Mouse (Mus musculus) thymus, adult 2 months (tissue): ENCODE measurements around the gene Brca1.

Experiments
- CTCF ChIP-seq: fragments of 200-500 bp; IDR thresholded peaks from 2 replicates; pipeline ENCODE4 v1.5.1; 2012; ENCODE audit warnings: mild to moderate bottlenecking, control low read depth, low read length, moderate library complexity, borderline replicate concordance; ENCODE audit not compliant: control insufficient read depth, poor library complexity, insufficient read depth; ENCODE audit errors: extremely low read depth
- POLR2A ChIP-seq: fragments of 200-500 bp; IDR thresholded peaks from 2 replicates; pipeline ENCODE4 v1.6.1; 2012; ENCODE audit warnings: mild to moderate bottlenecking, low read length, control low read depth, moderate library complexity; ENCODE audit not compliant: control insufficient read depth, poor library complexity, insufficient read depth; ENCODE audit errors: extremely low read depth

GRCm38 (mm10) chr11:101519364-101519763 lies 32.4 kb downstream of the Brca1 start:
- TF ChIP-seq CTCF = no peak
- TF ChIP-seq POLR2A = no peak
